Mouse (Mus musculus) ZHBTc4 (cell line): Measurements from ENCODE around the gene Bcl9.

Source experiments
- DNase-seq: peaks from one replicate; pipeline ENCODE4 v3.0.0-alpha.2; 2011; ENCODE audit warnings: low read depth, low spot score

The Bcl9 gene

GRCm38 (mm10) chr3:97297553-97298432 lies at the start of gene Bcl9:
Gene Bcl9 (minus strand): TSS chr3:97297917.
- peak; percentile 88 for DNase-seq

- no peak for DNase-seq
Measured at GRCm38 (mm10) chr3:97339193-97339576, 41.5 kb upstream of the Bcl9 start.

- DNase-seq, result peak; percentile 89
Measured at GRCm38 (mm10) chr3:97338522-97339192, 40.9 kb upstream of the Bcl9 start.

DNA sequence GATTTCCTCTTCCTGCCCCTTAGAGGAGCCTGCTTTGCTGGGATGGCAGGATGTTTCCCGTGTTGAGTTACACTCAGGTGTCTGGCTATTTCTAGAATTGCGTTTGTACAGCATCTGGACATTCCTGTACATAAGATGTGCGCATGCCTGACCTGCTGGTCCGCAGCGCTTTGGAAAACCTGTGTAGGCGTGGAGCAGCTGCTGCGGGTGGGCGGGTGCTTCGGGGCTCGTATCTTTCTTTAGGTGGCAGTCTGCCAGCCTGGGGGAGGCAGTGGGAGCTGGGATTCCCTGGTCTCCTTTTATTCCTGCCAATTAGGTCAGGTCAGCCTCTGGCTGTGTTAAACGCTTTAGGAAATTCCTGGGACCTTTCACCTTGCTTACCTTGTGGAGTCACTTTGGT lies 39.6 kb upstream of the Bcl9 start:
- DNase-seq, result peak; percentile 46

GRCm38 (mm10) chr3:97336331-97336730 lies 38.6 kb upstream of the Bcl9 start:
- DNase-seq, result no peak

GRCm38 (mm10) chr3:97334618-97335017 lies 36.9 kb upstream of the Bcl9 start:
- no peak for DNase-seq

GRCm38 (mm10) chr3:97332172-97332571 lies 34.5 kb upstream of the Bcl9 start:
- DNase-seq, result peak; percentile 39

- DNase-seq, result no peak
Measured at GRCm38 (mm10) chr3:97327809-97328208, 30.1 kb upstream of the Bcl9 start.

DNA sequence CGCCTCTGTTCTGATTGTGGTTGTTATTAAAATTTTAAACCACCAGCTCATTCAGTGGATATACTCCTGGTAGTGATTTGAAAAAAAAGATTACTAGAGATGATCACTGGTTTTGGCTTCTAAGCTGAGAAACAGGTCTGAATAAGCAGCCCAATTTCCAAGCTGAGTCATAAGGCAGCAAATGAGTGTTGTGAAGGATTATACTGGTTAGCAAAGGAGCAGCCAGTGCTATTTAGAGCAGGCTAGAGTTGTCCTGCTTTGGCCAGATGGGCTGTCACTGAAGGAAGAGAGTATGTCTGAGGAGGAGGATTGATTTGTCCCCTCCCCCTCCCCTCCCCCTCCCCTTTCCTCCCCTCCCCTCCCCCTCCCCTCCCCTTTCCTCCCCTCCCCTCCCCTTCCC lies 29.6 kb upstream of the Bcl9 start:
- DNase-seq, result no peak

GRCm38 (mm10) chr3:97325621-97326345 lies 28.1 kb upstream of the Bcl9 start:
- no peak for DNase-seq

- no peak for DNase-seq
Measured at GRCm38 (mm10) chr3:97324046-97324445, 26.3 kb upstream of the Bcl9 start.

GRCm38 (mm10) chr3:97317302-97317701 lies 19.6 kb upstream of the Bcl9 start:
- DNase-seq, result no peak

GRCm38 (mm10) chr3:97313431-97313830 lies 15.7 kb upstream of the Bcl9 start:
- DNase-seq, result no peak

DNA sequence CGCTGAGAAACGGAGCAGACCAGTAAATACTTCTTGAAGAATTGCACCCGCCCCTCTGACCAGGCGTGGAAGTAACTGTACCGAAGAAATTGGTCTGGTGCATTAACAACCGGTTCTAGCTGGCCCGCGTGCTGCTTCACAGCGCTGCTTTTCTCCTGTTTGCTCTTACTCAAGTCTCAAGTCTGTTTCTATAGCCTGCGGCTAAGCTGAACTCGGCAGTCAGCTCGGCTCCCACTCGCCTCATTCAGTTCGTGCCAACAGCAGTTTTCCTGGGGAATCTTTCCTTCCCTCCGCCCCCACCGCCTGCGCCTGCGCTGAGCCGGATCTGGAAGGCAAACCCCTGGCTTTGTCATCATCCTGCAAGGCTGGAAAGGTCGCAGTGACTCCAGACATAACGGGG lies 14.3 kb upstream of the Bcl9 start:
- peak; percentile 93 for DNase-seq

GRCm38 (mm10) chr3:97309748-97310536 lies 12.2 kb upstream of the Bcl9 start:
- no peak for DNase-seq

DNA sequence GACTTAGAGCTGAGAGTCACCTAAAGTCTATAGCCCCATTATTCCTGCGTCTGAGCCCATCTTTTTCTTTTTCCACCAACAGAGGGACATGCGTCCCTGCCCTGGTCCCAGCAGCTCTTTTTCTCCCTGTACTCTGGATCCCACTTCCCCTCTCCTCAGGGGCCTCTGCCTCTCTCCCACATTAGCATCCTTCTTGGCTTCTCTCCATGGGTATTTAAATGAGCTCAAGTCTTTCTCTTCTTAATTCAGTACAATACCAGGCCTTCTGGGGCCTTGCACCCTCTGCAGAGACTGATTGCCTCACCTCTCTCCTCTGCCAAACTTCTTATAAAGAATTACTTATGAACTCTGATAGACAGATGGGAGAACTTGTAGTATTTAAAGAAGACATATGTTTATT lies 10.7 kb upstream of the Bcl9 start:
- DNase-seq, result no peak

DNA sequence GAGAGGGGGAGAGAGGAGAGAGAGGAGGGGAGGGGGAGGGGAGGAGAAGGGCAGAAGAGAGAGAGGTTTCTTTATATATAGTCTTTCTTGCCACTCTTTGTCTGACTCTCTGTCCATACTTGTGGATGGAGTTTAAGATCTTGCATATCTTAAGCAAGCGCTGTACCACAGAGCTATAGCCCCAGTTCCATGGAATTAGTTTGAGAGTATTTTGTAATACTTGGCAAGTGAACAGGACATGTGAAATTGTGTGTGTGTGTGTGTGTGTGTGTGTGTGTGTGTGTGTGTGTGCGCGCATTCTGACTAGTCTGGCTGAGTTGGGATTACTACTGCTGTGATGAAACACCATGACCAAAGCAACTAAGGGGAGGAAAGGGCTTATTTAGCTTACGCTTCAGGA lies 8.2 kb upstream of the Bcl9 start:
- DNase-seq, result no peak

DNA sequence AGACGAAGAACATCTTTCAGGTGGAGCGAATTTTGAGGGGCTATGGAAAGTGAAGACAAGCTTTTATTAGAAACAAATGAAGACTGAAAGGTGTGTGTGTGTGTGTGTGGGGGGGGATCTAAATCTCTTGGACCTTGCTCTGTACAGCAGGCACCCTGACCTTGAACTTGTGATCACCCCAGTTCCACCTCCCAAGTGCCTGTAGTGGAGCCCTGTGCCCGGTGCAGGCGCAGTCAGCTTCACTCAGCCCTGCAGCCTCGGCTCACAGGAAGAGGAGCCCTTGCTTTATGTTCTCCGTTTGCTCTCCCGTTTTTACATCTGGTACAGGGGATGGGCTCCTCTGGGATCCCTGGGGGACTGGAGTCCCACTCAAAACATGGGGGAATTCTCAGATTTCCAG lies 3.9 kb upstream of the Bcl9 start:
- peak; percentile 26 for DNase-seq

GRCm38 (mm10) chr3:97300370-97300769 lies 2.7 kb upstream of the Bcl9 start:
- no peak for DNase-seq

- DNase-seq, result no peak
Measured at GRCm38 (mm10) chr3:97299885-97300284, 2.2 kb upstream of the Bcl9 start.

DNA sequence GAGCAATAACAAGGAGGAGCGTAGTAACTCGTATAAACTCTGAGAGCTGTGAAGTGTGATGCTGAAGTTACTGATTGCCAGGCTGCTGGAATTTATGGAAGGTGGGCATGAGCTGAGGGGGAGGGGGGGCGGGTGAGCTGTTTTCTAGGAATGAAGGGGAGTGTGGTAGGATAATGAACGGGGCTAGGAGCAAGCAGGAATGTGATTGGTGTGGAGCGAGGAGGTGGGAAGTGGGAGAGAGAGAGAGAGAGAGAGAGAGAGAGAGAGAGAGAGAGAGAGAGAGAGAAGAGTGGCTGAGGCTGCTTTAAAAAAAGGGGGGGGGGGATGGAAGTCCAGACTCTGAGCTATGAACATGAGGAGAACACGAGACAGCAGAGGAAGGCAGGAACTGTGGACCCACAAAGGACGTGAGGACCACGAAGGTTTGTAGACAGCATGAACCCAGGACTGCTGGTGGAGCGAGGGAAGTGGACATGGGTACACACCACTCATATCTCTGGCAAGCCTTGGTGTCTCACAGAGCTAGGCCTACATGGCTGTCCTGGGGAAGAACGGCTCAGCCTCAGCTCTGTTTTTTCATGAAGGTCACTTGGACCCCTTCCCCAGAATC lies 1.2 kb upstream of the Bcl9 start:
- no peak for DNase-seq
